Mouse (Mus musculus) liver, adult 2 months (tissue): ENCODE measurements at regions not wholly inside any gene's neighbourhood (a gene's known extent, or its start where the extent isn't known, plus 50 kb on each side); places are given as distances from the start of the nearest gene placed in this dataset.

ENCODE experiments used
- CTCF ChIP-seq: fragments of 200-500 bp; IDR thresholded peaks from 2 replicates; pipeline ENCODE4 v1.5.1; 2011; ENCODE audit warnings: low read depth, low read length, control low read depth
- POLR2A ChIP-seq: fragments of 200-500 bp; IDR thresholded peaks from 2 replicates; pipeline ENCODE4 v1.6.1; 2011; ENCODE audit warnings: low read length, control low read depth; ENCODE audit not compliant: insufficient read depth; ENCODE audit errors: extremely low read depth

DNA sequence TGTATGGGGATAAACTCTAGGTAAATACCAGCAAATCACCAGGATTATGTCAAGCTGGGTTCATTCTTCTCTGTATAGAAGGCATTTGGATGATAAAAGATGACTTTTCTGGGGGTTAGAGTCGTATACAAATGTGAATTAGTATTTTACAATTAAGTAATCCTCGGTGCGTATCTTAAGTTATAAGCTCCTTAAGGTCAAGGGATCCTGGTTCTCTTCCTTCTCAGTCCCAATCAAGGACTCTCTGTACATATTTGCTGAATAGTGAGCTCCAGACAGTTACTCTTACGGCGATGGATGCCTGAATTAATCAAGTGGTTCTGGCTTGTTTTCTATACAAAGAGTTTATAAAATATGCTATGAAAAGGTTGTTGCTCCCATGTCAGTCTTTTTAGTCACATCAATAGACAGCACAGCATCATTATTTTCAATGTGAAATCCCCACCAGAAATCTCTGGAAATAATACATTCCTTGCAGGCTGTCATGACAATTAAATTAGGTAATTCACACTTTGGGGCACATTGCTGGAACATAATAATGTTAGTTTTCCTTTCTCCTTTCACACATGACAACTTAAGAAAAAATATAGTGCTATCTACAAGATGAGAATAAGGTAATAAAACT is 64.0 kb upstream of the Cwc22 start:
- TF ChIP-seq CTCF: no peak
- TF ChIP-seq POLR2A: no peak
